Mouse (Mus musculus) adrenal gland (tissue): ENCODE results near the gene Runx2.

Experiments used
- intact Hi-C: fragments of 180-260 bp; cut with DNase I; formaldehyde crosslinking; loops from one replicate; pipeline ENCODE4 v1.15.1; 2025

The Runx2 gene

DNA sequence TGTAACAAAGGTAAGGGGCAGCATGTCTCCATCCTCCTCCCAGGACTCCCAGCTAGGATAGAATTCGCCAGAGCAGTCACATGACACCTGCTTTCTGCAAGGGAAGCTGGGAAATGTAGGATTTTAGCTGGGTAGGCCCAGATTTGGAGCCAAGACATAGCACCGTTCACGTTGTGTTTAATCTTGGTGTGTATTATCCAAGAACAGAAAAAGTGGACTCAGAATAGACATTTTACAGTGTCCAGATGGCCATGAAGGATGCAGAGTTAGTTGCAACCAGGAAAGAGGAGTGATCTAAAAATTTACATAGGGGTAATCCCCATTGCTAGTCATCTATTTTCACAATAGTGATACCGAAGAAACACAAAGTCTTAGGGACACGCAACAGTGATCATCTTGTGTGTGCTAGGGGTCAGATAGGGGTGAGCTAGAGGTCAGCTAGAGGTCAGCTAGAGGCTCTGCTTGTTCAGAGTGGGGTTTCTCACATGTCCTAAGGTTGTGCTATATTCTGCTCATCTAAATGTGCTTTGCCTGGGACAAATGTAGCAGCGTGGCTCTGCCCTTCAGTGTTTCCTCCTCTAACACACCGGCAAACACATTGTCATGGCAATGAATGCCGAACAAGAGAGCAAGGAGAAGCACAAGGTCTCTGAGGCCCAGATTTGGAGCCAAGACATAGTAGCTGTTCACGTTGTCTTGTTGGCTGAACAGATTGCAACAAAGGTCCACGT is 326.9 kb downstream of the Runx2 start:
- intact Hi-C loops: no loop called here

DNA sequence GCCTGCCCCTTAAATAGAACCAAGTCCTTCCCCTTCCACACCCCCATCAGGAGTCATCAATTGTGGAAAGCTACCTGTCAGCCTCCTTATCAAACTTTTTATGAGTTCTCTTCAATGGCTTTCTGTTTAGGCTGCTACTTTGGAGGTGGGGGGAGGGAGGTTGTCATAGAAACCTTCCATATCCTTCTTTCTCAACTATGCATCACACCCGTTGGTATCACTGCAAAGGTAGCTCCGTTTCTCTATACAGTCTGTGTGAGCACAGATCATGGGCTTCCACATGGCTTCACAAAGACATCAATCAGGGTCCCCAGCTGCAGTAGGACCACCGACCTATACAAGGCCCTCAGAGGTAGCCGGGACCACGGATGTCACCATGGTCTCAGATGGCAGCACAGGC is 329.3 kb downstream of the Runx2 start:
- intact Hi-C loops: no loop called here

DNA sequence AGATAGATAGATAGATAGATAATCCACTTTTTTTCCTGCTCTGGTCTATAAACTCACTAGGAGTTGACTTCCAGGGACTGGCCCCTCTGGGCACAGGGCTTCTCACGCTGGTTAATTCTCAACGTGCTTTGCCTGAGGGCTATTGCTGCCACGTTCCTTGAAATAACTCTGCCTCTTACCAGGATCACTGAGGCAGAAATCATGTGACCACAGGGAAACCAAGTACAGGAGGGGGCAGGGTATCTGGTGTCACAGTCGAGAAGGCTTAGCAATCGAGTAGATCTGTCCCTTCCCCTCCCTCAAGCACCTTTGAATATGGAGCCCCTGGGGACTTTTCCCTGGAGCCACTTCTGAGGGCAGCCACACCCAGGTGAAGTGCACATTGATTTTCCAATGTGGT is 334.7 kb downstream of the Runx2 start:
- intact Hi-C loops: no loop called here

DNA sequence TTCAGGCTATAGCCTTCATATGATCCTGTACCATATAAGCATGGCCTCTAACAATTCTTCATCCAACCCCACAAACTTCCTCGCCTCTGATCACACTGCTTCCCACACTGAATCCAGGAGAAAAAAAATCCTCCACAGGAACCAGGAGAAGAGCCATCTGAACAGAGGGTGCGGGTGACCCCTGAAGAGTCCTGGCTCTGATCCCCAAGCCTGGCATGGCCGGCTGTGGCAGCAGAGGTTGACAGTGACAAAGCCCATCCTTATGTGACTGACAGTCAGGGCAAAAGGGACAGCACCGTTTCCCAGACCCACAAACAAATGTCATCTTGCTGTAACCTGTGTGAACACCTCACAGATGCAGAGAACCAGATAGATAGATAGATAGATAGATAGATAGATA is 335.1 kb downstream of the Runx2 start:
- intact Hi-C loops: no loop called here

DNA sequence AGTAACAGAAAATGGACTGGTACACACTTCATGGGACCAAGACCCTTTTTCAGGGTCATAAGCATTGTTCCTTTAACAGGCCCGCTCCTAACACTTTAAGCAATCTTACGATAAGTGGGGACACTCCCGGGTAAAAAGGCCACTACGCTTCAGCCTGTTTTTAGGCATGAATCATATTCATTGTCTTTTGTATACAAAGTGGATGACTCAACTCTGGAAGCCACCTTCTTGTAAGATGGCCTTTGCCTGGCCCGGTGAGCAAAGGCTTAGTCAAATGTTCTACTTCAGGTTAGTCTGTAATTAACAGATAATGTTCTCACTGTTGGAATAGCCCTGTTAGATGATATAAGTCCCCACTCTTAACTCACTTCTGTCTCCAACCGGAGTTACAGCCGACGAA is 338.7 kb downstream of the Runx2 start:
- intact Hi-C loops: no loop called here

DNA sequence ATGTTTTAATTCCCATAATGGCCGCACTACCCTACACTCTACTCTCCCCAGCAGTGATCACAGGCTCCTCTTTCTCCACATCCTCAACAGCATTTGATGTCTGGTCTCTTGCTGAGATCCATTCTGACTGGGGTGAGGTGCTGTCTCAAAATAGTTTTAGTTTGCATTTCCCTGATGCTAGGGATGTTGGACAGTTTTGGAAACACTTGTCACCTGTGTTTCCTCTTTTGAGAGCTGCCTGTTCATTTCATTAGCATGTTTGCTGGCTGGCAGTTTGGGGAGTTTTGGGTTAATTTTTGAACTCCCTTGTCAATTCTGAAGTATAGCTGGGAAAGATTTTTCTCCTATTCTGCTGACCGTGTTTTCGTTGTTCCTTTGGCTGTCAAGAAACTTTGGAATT is 340.3 kb downstream of the Runx2 start:
- intact Hi-C loops: no loop called here

DNA sequence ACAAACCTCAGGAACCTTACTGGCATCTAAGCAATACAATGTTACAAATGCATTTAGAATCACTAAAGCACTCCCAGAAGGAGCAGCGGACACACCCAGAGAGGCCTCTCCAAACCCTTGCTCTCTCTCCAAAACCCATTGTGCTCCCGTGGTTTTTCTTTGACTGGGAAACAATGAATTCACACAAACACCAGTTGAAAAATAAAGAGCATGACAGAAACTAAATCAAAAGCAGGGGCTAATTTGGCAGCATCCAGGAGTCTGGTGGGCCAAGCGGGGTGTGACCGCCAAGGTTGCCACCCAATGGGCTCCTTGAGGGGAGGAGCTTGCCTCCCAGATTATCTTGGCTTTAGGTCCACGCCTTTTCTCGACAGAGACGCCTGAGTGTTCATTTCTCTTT is 341.9 kb downstream of the Runx2 start:
- intact Hi-C loops: no loop called here

DNA sequence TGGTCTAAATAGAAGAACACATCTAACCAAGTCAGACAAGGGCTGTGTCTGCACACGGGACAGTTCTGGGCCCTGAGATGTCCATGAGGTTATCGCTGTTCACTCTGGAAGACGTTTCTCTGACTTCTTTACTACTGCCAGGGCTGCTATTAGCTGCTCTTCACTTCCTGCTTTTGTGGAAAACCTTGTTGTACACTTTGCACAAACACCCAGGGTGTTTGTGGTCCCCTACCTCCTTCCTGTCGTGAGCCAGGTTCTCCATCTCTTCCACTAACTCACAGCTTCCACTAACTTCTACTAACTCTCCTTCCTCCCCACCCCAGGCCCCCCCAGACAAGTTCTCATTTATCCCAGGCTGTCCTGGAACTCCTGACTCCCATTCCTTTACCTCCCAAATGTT is 350.9 kb downstream of the Runx2 start:
- intact Hi-C loops: no loop called here

DNA sequence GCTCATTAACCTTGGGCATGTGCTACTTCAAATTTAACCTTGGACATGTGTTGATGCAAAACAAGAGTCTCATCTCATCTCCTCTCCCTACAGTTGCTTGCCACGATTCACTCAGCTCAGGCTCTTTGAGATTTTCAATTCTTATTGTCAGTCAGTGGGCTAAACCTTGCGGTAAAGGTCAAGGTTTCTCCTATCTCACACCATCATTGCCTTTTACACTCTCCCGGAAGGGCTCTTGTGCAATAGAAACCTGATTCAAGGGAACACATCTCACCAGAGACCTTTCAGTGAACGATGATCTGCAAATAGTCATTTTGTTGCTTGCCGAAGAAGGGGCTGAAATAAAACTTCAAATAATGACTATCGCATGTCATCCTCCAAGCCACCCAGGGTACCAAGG is 354.4 kb downstream of the Runx2 start:
- intact Hi-C loops: no loop called here

DNA sequence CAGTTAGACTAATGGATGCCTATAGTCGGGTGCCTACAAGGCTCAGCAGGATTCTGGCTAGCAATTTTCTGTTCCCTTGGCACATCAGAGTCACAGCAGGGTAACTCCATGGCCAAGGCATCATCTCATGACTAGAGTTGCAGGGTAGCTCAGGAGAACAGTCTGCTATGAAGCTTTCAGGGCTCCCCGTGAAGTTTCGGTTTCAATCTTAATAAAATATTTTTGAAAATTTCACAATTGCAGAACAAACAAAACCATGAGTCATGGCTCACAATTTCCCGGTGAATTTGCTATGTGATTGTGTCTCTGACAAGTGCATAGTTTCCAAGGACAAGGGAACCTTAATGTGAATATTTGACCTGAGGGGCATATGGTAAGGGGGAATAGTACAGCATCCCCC is 355.6 kb downstream of the Runx2 start:
- intact Hi-C loops: loop anchor here (5.0 to 10.0 kb wide), 4 partner anchors 278 to 913 kb away; no protein-coding TSS in a partner anchor

DNA sequence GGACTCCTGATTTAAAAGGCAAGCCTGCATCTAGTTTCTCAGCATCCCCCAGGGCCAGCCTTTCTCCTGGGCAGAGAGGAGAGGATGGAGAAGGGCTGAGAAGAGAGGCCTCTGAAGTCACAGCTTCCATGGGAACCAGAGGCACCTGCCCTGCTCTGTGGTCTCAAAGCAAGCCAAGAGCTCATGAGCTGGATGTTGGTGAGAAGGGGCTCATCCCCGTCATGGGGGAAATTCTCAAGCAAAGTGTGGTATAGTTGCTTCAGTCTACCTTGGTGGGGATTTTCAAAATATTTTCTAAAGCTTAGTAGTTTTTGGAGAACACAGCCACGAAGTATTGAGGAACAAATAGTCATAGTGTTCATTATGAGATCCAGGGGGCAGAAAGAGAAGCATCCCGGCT is 357.9 kb downstream of the Runx2 start:
- intact Hi-C loops: loop anchor here (5.0 to 10.0 kb wide), 4 partner anchors 281 to 916 kb away; no protein-coding TSS in a partner anchor

DNA sequence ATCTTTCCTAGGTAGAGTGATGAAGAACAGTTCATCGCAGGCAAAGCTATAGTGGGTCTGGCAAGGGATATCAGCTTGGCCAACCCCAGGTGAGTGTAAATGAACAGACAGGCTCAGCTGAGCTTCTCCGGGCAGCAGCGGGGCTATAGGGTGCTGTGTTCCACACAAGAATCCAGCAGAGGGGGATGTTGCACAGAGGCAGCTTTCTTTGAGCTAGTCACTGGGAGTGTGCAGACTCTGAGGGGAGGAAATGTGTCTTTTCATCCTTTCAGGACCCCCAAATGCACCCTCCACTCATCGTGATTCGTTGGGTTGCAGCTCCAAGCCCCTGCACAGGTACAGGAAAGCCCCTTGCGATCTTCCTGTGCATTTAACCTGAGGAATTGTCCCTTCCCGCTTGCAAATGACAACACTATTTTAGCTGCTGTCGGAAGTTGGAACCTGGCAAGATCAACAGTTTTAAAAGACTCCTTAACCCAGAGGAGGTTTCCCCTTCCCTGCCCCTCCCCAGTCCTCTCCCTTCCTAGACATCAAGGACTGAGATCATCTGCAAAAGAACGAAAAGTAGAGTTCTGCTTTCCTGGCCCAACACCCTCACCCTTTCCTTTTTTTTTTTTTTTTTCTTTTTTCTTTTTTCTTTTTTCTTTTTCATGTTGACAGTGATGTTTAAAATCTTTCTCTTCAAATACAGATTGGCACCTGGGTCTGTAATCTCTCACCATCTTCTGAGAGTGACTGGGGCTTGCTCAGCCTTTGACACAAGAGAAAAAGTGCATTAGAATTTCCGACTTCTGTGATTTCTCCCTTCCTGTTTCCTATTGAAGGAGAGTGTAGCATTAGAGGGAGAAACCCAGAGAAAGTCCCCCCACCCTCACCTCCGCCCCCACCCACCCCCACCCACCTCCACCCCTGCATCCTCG is 358.7 kb downstream of the Runx2 start:
- intact Hi-C loops: loop anchor here (5.0 to 10.0 kb wide), 4 partner anchors 281 to 916 kb away; no protein-coding TSS in a partner anchor

DNA sequence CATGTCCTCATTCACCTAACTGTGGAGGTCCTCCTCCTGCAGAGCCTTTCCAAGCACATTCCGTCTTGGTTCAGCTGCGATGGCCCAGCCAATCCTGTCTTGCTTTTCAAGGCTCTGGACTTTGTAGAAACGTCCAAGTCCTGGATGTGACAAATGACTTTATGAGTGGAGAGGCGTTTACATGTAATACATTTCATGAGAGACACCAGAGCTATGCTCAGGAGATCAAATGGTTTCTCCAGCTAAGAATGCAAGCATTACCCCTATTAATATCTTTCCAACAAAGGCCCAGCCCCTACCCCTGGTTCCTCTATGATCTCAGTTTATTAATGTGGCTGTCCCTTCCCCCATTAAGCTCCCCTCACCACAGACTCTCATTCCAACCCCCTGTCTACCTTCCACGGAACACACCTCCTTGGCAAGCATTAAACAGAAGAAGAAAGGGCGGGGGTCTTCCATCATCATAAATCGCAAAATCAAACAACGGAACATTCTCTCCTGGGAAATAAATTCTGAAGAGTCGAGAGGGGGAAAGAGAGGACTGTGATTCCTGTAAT is 364.6 kb downstream of the Runx2 start:
- intact Hi-C loops: loop anchor here (10.0 kb wide), 1 partner anchor 595 kb away; no protein-coding TSS in a partner anchor
